8 mouse cellular contexts compared by ENCODE assay signal in genomic region chr17:67988920-67989621, GRCm38 (mm10). TPM values are rescaled to one million over a fixed set of nuclear protein-coding genes. Genes with fewer than 3 reads are reported as not detected.
DNase-seq lines count a peak whose midpoint lies in the region; ATAC-seq and TF ChIP-seq lines count a peak whose summit lies in the region.

No protein-coding gene starts in this region.

- no peaks in the 10 kb centered on the region for H3K9me3 ChIP-seq in ES-E14 (ENCODE audit: control insufficient read depth, insufficient read depth, low read depth, low read length)
- H3K9me3 ChIP-seq in lung, embryonic 14.5 days (ENCODE audit: low read depth, low read length), result no peaks in the 10 kb centered on the region

- in situ Hi-C loops in ES-E14 (cut with MboI; ENCODE audit: low sequenced_read_pairs in 2 of 2, unreplicated experiment in 2 of 2), result no loop called here

- peak; percentile 93 for ATAC-seq in lung, embryonic 14.5 days (ENCODE audit: insufficient read depth)
- ATAC-seq in frontal cortex, adult (ENCODE audit: low TSS enrichment), result no peak
- ATAC-seq in erythroblast, adult 5-6 weeks (replicated peaks; ENCODE audit: low FRiP score, poor library complexity, severe bottlenecking), result no peak

- whole genome bisulfite sequencing in kidney, adult 2 months, result 22% methylated on average over 15 of the region's 15 CpGs
- WGBS in lung, embryonic 14.5 days, result 5% methylated on average over 15 of the region's 15 CpGs

- DNase-seq in ES-E14 (ENCODE audit: low read depth, low spot score), result no peak
- peak; percentile 86 for DNase-seq in adrenal gland, postnatal 14 days
- DNase-seq in heart, adult 11 months, result peak; percentile 99
- peak; percentile 73 for DNase-seq in kidney, adult 2 months
- DNase-seq in lung, embryonic 14.5 days, result peak; percentile 86
- DNase-seq in yolk sac, embryonic 10.5 days (ENCODE audit: low spot score), result peak; percentile 77

- no peak for TF ChIP-seq CTCF in kidney, adult 2 months (conservative IDR thresholded peaks at IDR 0.05; ENCODE audit: insufficient read depth, insufficient read length, low read depth, low read length)
- TF ChIP-seq CTCF in lung, embryonic 14.5 days (IDR thresholded peaks at IDR 0.05; ENCODE audit: low read depth), result no peak

- no peak overlapping the region for H3K4me3 ChIP-seq in ES-E14 (ENCODE audit: insufficient read depth in 1 of 2, low read depth in 1 of 2, low read length in 2 of 2, poor library complexity in 1 of 2, severe bottlenecking in 1 of 2)
- no peak overlapping the region for H3K4me3 ChIP-seq in kidney, adult 2 months (ENCODE audit: insufficient read depth, low read depth, low read length)
- H3K4me3 ChIP-seq in lung, embryonic 14.5 days (ENCODE audit: low read depth, low read length), result no peak overlapping the region

- no peaks in the 10 kb centered on the region for H3K36me3 ChIP-seq in ES-E14 (ENCODE audit: control insufficient read depth, insufficient read depth, low read length, poor library complexity, severe bottlenecking)
- H3K36me3 ChIP-seq in kidney, adult 2 months (ENCODE audit: control insufficient read depth, insufficient read depth, low read length), result no peaks in the 10 kb centered on the region
- peaks cover 7% of the 10 kb centered on the region; the same call in 1 of the 2 replicates for H3K36me3 ChIP-seq in lung, embryonic 14.5 days (ENCODE audit: insufficient read depth)

- H3K27ac ChIP-seq in ES-E14 (ENCODE audit: insufficient read depth, low read depth, low read length, poor library complexity, severe bottlenecking), result no peak overlapping the region
- H3K27ac ChIP-seq in kidney, adult 2 months (ENCODE audit: insufficient read depth, low read depth, low read length), result peak overlapping the region; percentile 75
- H3K27ac ChIP-seq in lung, embryonic 14.5 days (ENCODE audit: low read depth), result peak overlapping the region; percentile 67

- H3K9ac ChIP-seq in ES-E14 (ENCODE audit: insufficient read depth, low read depth, low read length, poor library complexity, severe bottlenecking), result no peak overlapping the region
- 0 out of 2 replicates have a peak overlapping the region, but pooled peaks have one; percentile 1 for H3K9ac ChIP-seq in lung, embryonic 14.5 days

- H3K4me2 ChIP-seq in lung, embryonic 14.5 days, result peak overlapping the region; percentile 41

- H3K4me1 ChIP-seq in ES-E14 (ENCODE audit: control insufficient read depth in 2 of 2, insufficient read depth in 2 of 2, low read length in 2 of 2, poor library complexity in 1 of 2), result no peaks in the 10 kb centered on the region
- H3K4me1 ChIP-seq in kidney, adult 2 months (ENCODE audit: control insufficient read depth, insufficient read depth, low read length), result 0 out of 2 replicates have a peak, but pooled peaks cover 2% of the 10 kb centered on the region
- H3K4me1 ChIP-seq in lung, embryonic 14.5 days (ENCODE audit: insufficient read depth), result peaks cover 26% of the 10 kb centered on the region

- no peaks in the 10 kb centered on the region for H3K27me3 ChIP-seq in kidney, adult 2 months (replicated peaks; ENCODE audit: control insufficient read depth, insufficient read depth, low read length)
- H3K27me3 ChIP-seq in lung, embryonic 14.5 days (ENCODE audit: insufficient read depth, low read length), result no peaks in the 10 kb centered on the region

- no peak for TF ChIP-seq POLR2A in kidney, adult 2 months (IDR thresholded peaks at IDR 0.05; ENCODE audit: low read depth, low read length)

TF ChIP-seq in ES-E14, 5 proteins besides CTCF, POLR2A, EP300 and RAD21:
- TF ChIP-seq HCFC1 (IDR thresholded peaks at IDR 0.05; ENCODE audit: borderline replicate concordance, insufficient read depth, low read length), result no peak
- TF ChIP-seq MAFK (IDR thresholded peaks at IDR 0.05; ENCODE audit: insufficient read depth, low read depth, low read length), result 0 out of 2 replicates have a peak, but pooled peaks have one; percentile 5

RNA-seq across cellular contexts. Expression of gene Arhgap28, which starts 14.8 kb away (rescaled TPM):
- 7.3 and 13.4 TPM in 2 replicates for total RNA-seq in ES-E14 (2012; rRNA removed)
- total RNA-seq in adrenal gland, postnatal 14 days (2021), result 13.2 and 14.0 TPM in 2 replicates
- polyA plus RNA-seq in kidney, adult 2 months (2012; rRNA removed), result 2.9 and 3.7 TPM in 2 replicates
- polyA plus RNA-seq in lung, embryonic 14.5 days (2014; fragmentation: Nextera tagmentation; extraction: Ambion mirVana), result 70.4 and 71.4 TPM in 2 replicates
- total RNA-seq in erythroblast, adult 5-6 weeks (2015; ENCODE audit: low replicate concordance), result not detected in 2 replicates
- not detected in 2 replicates for total RNA-seq in erythroblast, adult 5-6 weeks (2017; ENCODE audit: low replicate concordance)
